Mouse (Mus musculus) kidney, adult 2 months (tissue): ENCODE results near the gene Sbpl.

ENCODE experiments used
- CTCF ChIP-seq: fragments of 200-500 bp; conservative IDR thresholded peaks from 2 replicates; pipeline ENCODE4 v1.5.1; 2011; ENCODE audit warnings: low read depth, mild to moderate bottlenecking, control low read depth, low read length, moderate library complexity, mixed read lengths; ENCODE audit not compliant: insufficient read depth, insufficient read length
- POLR2A ChIP-seq: fragments of 200-500 bp; IDR thresholded peaks from one replicate; pipeline ENCODE4 v1.6.1; 2011; ENCODE audit warnings: low read depth, low read length, control low read depth

DNA sequence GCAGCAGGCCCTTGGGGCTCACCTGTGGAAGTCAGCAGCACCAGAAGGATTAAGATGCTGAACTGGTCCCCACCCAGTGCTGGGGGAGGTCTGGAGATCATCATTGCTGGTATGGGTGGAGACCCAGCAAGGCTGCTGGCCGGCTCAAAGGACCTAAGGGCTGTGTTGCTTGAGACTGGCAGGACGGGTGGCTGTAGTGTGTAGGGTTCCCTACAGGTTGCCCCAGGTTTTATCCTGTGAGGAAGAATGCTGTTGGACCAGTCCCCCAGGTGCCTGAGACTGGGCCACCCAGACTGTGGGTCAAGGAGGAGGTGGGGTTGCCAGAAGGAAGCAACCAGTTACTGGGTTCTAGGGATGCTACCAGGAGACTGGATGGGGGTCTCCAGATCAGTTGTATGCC is 42.8 kb upstream of the Sbpl start, which contains the start of gene Prss22:
- no peak for TF ChIP-seq CTCF
- no peak for TF ChIP-seq POLR2A
